Mouse (Mus musculus) MEL (cell line): ENCODE results near the gene Itpr3. TPM values are rescaled to one million over a fixed set of nuclear protein-coding genes. Genes with fewer than 3 reads are reported as not detected.

Experiments used
- DNase-seq: peaks from one replicate; pipeline ENCODE4 v3.0.0; 2011; ENCODE audit warnings: low read depth, low spot score
- H3K27ac ChIP-seq: 2 replicates; pipeline ENCODE4 v1.5.1; 2012; ENCODE audit warnings: low read depth, mild to moderate bottlenecking, control low read depth, low read length, moderate library complexity; ENCODE audit not compliant: control insufficient read depth
- H3K27me3 ChIP-seq, 2 experiments: fragments of 150-350 bp in 1 of 2; sonication (generic) in 1 of 2; 2 replicates each; pipeline ENCODE4 v1.6.1; 2012; ENCODE audit warnings: low read length in 2 of 2, mild to moderate bottlenecking in 2 of 2, improper control_type of control experiment in 1 of 2, moderate library complexity in 1 of 2; ENCODE audit not compliant: insufficient read depth in 2 of 2, control insufficient read depth in 1 of 2
- H3K36me3 ChIP-seq, 2 experiments: 2 replicates each; pipeline ENCODE4 v1.6.1; 2012 to 2014; ENCODE audit warnings: low read length in 2 of 2, improper control_type of control experiment in 1 of 2, inconsistent platforms in 1 of 2, mild to moderate bottlenecking in 1 of 2; ENCODE audit not compliant: insufficient read depth in 2 of 2, control insufficient read depth in 1 of 2
- H3K4me1 ChIP-seq, 2 experiments: fragments of 150-350 bp in 1 of 2; sonication (generic) in 1 of 2; 2 replicates each; pipeline ENCODE4 v1.6.1; 2012; ENCODE audit warnings: low read length in 2 of 2, improper control_type of control experiment in 1 of 2, mild to moderate bottlenecking in 1 of 2; ENCODE audit not compliant: insufficient read depth in 2 of 2, control insufficient read depth in 1 of 2
- H3K4me3 ChIP-seq, 2 experiments: fragments of 150-350 bp in 1 of 2; sonication (generic) in 1 of 2; 2 replicates each; pipeline ENCODE4 v1.5.1; 2012; ENCODE audit warnings: low read depth in 2 of 2, low read length in 2 of 2, mild to moderate bottlenecking in 2 of 2, moderate library complexity in 2 of 2, control low read depth in 1 of 2, improper control_type of control experiment in 1 of 2; ENCODE audit not compliant: control insufficient read depth in 1 of 2, insufficient read depth in 1 of 2
- H3K79me2 ChIP-seq: 2 replicates; pipeline ENCODE4 v1.6.1; 2012; ENCODE audit warnings: mild to moderate bottlenecking, low read length, moderate library complexity; ENCODE audit not compliant: control insufficient read depth, poor library complexity, insufficient read depth
- H3K9ac ChIP-seq: 2 replicates; pipeline ENCODE4 v1.6.1; 2012; ENCODE audit warnings: low read depth, mild to moderate bottlenecking, control low read depth, low read length, moderate library complexity; ENCODE audit not compliant: control insufficient read depth, poor library complexity, severe bottlenecking
- H3K9me3 ChIP-seq: fragments of 150-350 bp; sonication (generic); replicated peaks from 2 replicates; pipeline ENCODE4 v1.6.1; 2012; ENCODE audit warnings: mild to moderate bottlenecking, low read length, improper control_type of control experiment, moderate library complexity; ENCODE audit not compliant: insufficient read depth
- CHD1 ChIP-seq: IDR thresholded peaks from 2 replicates; pipeline ENCODE4 v1.6.1; 2012; ENCODE audit warnings: low read depth, mild to moderate bottlenecking, inconsistent platforms, low read length, improper control_type of control experiment
- E2F4 ChIP-seq: IDR thresholded peaks from 2 replicates; pipeline ENCODE4 v1.6.1; 2011; ENCODE audit warnings: low read depth, low read length, improper control_type of control experiment, borderline replicate concordance
- ELF1 ChIP-seq: IDR thresholded peaks from 2 replicates; pipeline ENCODE4 v1.6.1; 2014; ENCODE audit warnings: low read depth, mild to moderate bottlenecking, inconsistent platforms, low read length, improper control_type of control experiment, moderate library complexity
- EP300 ChIP-seq, 2 experiments: IDR thresholded peaks; 2 replicates each; pipeline ENCODE4 v1.6.1; 2011; ENCODE audit warnings: improper control_type of control experiment in 2 of 2, low read length in 2 of 2, low read depth in 1 of 2, mild to moderate bottlenecking in 1 of 2
- GABPA ChIP-seq: IDR thresholded peaks from 2 replicates; pipeline ENCODE4 v1.6.1; 2012; ENCODE audit warnings: low read depth, mild to moderate bottlenecking, inconsistent platforms, low read length, improper control_type of control experiment, moderate library complexity
- KAT2A ChIP-seq: conservative IDR thresholded peaks from 2 replicates; pipeline ENCODE4 v1.6.1; 2012; ENCODE audit warnings: low read depth, low read length, improper control_type of control experiment, inconsistent platforms
- MAFK ChIP-seq: IDR thresholded peaks from 2 replicates; pipeline ENCODE4 v1.6.1; 2011; ENCODE audit warnings: low read depth, mild to moderate bottlenecking, low read length, improper control_type of control experiment, borderline replicate concordance
- MAX ChIP-seq: IDR thresholded peaks from 2 replicates; pipeline ENCODE4 v1.6.1; 2011; ENCODE audit warnings: low read length, improper control_type of control experiment
- MEF2A ChIP-seq: IDR thresholded peaks from 2 replicates; pipeline ENCODE4 v1.6.1; 2014; ENCODE audit warnings: low read depth, mild to moderate bottlenecking, inconsistent platforms, low read length, improper control_type of control experiment; ENCODE audit not compliant: poor library complexity, insufficient replicate concordance, severe bottlenecking; ENCODE audit errors: extremely low read depth
- MYC ChIP-seq: IDR thresholded peaks from 2 replicates; pipeline ENCODE4 v1.6.1; 2011; ENCODE audit warnings: low read depth, mild to moderate bottlenecking, low read length, improper control_type of control experiment, moderate library complexity
- NRF1 ChIP-seq: IDR thresholded peaks from 2 replicates; pipeline ENCODE4 v1.6.1; 2014; ENCODE audit warnings: low read depth, mild to moderate bottlenecking, inconsistent platforms, low read length, improper control_type of control experiment, moderate library complexity; ENCODE audit not compliant: poor library complexity, insufficient read depth, severe bottlenecking
- POLR2AphosphoS2 ChIP-seq: IDR thresholded peaks from 2 replicates; pipeline ENCODE4 v1.6.1; 2011; ENCODE audit warnings: low read length, improper control_type of control experiment
- RAD21 ChIP-seq: IDR thresholded peaks from 2 replicates; pipeline ENCODE4 v1.6.1; 2011; ENCODE audit warnings: mild to moderate bottlenecking, low read depth, low read length, improper control_type of control experiment
- RCOR1 ChIP-seq: IDR thresholded peaks from 2 replicates; pipeline ENCODE4 v1.6.1; 2012; ENCODE audit warnings: low read depth, mild to moderate bottlenecking, inconsistent platforms, low read length, improper control_type of control experiment
- TAL1 ChIP-seq: IDR thresholded peaks from 2 replicates; pipeline ENCODE4 v1.6.1; 2012; ENCODE audit warnings: mild to moderate bottlenecking, inconsistent platforms, low read length, moderate library complexity, mixed read lengths
- TBP ChIP-seq: IDR thresholded peaks from 2 replicates; pipeline ENCODE4 v1.8.0; 2011; ENCODE audit warnings: low read depth, low read length, improper control_type of control experiment
- USF2 ChIP-seq, 2 experiments: IDR thresholded peaks; 2 replicates each; pipeline ENCODE4 v1.6.1; 2011 to 2012; ENCODE audit warnings: improper control_type of control experiment in 2 of 2, low read length in 2 of 2, borderline replicate concordance in 1 of 2, inconsistent platforms in 1 of 2, low read depth in 1 of 2, mild to moderate bottlenecking in 1 of 2; ENCODE audit not compliant: insufficient read depth in 1 of 2
- ZKSCAN1 ChIP-seq: IDR thresholded peaks from 2 replicates; pipeline ENCODE4 v1.6.1; 2012; ENCODE audit warnings: low read depth, mild to moderate bottlenecking, inconsistent platforms, low read length, improper control_type of control experiment, moderate library complexity
- polyA plus RNA-seq, 2 experiments: library from polyadenylated mRNA; stranded (reverse) in 1 of 2; unstranded in 1 of 2; fragments of >175 nt in 1 of 2; fragments of >200 nt in 1 of 2; gene quantifications; 2 replicates each; pipeline versions ENCODE4 v1.2.1 to v1.2.4; 2012; ENCODE audit warnings: low replicate concordance in 2 of 2, low read depth in 1 of 2; ENCODE audit not compliant: insufficient read length in 2 of 2, insufficient read depth in 1 of 2, missing spikeins in 1 of 2
- total RNA-seq: library from RNA; depleted of rRNA; stranded (reverse); fragments of 300-350 nt; gene quantifications from 2 replicates; pipeline ENCODE4 v1.2.3, GENCODE M21; 2012

The Itpr3 gene
- total and polyA plus RNA-seq, 3 experiments = 7.3 to 11.4 TPM; not detected in 1

DNA sequence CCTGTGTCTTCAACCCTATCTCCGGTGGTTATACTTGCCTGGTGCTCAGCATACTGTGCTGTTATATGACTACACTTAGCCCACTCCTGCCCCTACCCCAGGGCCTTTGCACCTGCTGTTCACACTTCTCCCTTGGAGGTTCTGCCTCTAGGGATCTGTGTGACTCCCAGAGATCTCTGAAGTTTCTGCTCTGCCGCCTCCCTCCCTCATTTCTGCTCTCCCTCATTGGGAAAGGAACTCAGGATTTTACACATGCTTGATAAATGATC, 15.4 kb upstream of the Itpr3 start:
- Histone ChIP-seq H3K27me3 (no peaks in the 10 kb centered on the region), H3K36me3 (no peaks in the 10 kb centered on the region), H3K9ac (no peak overlapping the region), H3K27ac (no peak overlapping the region), H3K4me1 (peaks cover 0 to 4% of the 10 kb centered on the region in 2 experiments; a peak in 2 of 4 replicates), H3K9me3 (no peaks in the 10 kb centered on the region), H3K4me3 (no peak overlapping the region), H3K79me2 (no peaks in the 10 kb centered on the region)
- TF ChIP-seq TAL1 = no peak
- DNase-seq = no peak

GRCm38 (mm10) chr17:27042840-27043239, 14.3 kb upstream of the Itpr3 start:
- Histone ChIP-seq H3K79me2 (no peaks in the 10 kb centered on the region), H3K9ac (no peak overlapping the region), H3K4me1 (peaks cover 0 to 4% of the 10 kb centered on the region in 2 experiments; a peak in 2 of 4 replicates), H3K36me3 (no peaks in the 10 kb centered on the region), H3K27me3 (no peaks in the 10 kb centered on the region), H3K9me3 (no peaks in the 10 kb centered on the region), H3K4me3 (no peak overlapping the region), H3K27ac (no peak overlapping the region)
- TF ChIP-seq MAFK (no peak), RAD21 (no peak), KAT2A (no peak), POLR2AphosphoS2 (no peak), MEF2A (no peak), RCOR1 (no peak), USF2 (IDR thresholded peaks at IDR 0.05; ENCODE audit: borderline replicate concordance in 1 of 2, insufficient read depth in 1 of 2, low read depth in 1 of 2, low read length in 2 of 2) (no peak), TBP (no peak)
- no peak for DNase-seq

- no peak overlapping the region for H3K4me3 ChIP-seq
- no peaks in the 10 kb centered on the region for H3K36me3 ChIP-seq
- TF ChIP-seq TAL1 = no peak
- TF ChIP-seq CHD1 = no peak
- no peak for TF ChIP-seq ELF1
- no peak for TF ChIP-seq MAFK
- no peak for TF ChIP-seq E2F4
- TF ChIP-seq GABPA = no peak
- TF ChIP-seq MYC = no peak
- no peak for TF ChIP-seq MAX
- no peak for TF ChIP-seq POLR2AphosphoS2
- TF ChIP-seq ZKSCAN1 = no peak
- TF ChIP-seq USF2 (IDR thresholded peaks at IDR 0.05; ENCODE audit: borderline replicate concordance in 1 of 2, insufficient read depth in 1 of 2, low read depth in 1 of 2, low read length in 2 of 2) = no peak
- no peak for TF ChIP-seq NRF1
- TF ChIP-seq EP300 (IDR thresholded peaks at IDR 0.05; ENCODE audit: low read depth in 1 of 2, low read length in 2 of 2) = no peak
- TF ChIP-seq, all 39 proteins: peak for 0
- H3K27me3 ChIP-seq = no peaks in the 10 kb centered on the region
- no peak overlapping the region for H3K27ac ChIP-seq
- H3K9me3 ChIP-seq = no peaks in the 10 kb centered on the region
- H3K9ac ChIP-seq = no peak overlapping the region
- no peak for DNase-seq
- no peaks in the 10 kb centered on the region for H3K79me2 ChIP-seq
- H3K4me1 ChIP-seq = no peaks in the 10 kb centered on the region; a peak in 1 of 4 replicates
Observed at GRCm38 (mm10) chr17:27045164-27045563, 11.9 kb upstream of the Itpr3 start.
